Mouse (Mus musculus) macrophage (primary cell): ENCODE results near the gene Gpr135. TPM values are rescaled to one million over a fixed set of nuclear protein-coding genes. Genes with fewer than 3 reads are reported as not detected.

Source experiments
- H3K27ac ChIP-seq: fragments of 350-480 bp; formaldehyde crosslinking; 2 replicates; pipeline ENCODE4 v1.9.0; 2021
- H3K36me3 ChIP-seq: fragments of 350-480 bp; formaldehyde crosslinking; 2 replicates; pipeline ENCODE4 v1.9.0; 2021; ENCODE audit errors: inconsistent target
- H3K4me3 ChIP-seq: fragments of 350-480 bp; formaldehyde crosslinking; 2 replicates; pipeline ENCODE4 v1.9.0; 2021; ENCODE audit errors: inconsistent target
- H3K79me2 ChIP-seq: fragments of 350-480 bp; formaldehyde crosslinking; 2 replicates; pipeline ENCODE4 v1.9.0; 2021; ENCODE audit errors: inconsistent target
- WGBS: methylation state at CpG from one replicate; pipeline ENCODE4 v1.1.7; 2026; ENCODE audit warnings: inconsistent platforms; ENCODE audit not compliant: missing documents; 5-methylcytosine and 5-hydroxymethylcytosine counted together
- polyA plus RNA-seq: library from polyadenylated mRNA; stranded (reverse); fragments of 250-400 nt; gene quantifications from 3 replicates; pipeline ENCODE4 v1.2.4, GENCODE M21; 2018; ENCODE audit warnings: inconsistent platforms
- total RNA-seq, 78 experiments: library from RNA; depleted of rRNA; stranded (reverse); fragments of 250-400 nt; gene quantifications; 1 replicate in 9 of 78; 2 replicates in 24 of 78; 3 replicates in 43 of 78; 4 replicates in 2 of 78; pipeline ENCODE4 v1.2.4; 2018; ENCODE audit warnings: inconsistent platforms in 56 of 78

Gene Gpr135
- total RNA-seq (2018; cell fraction: chromatin; rRNA removed), result not detected
- not detected for total RNA-seq (2018; cell fraction: cytosol; rRNA removed)
- total RNA-seq (2018; cell fraction: nucleus; rRNA removed), result not detected
- not detected in 3 replicates for polyA plus RNA-seq

DNA sequence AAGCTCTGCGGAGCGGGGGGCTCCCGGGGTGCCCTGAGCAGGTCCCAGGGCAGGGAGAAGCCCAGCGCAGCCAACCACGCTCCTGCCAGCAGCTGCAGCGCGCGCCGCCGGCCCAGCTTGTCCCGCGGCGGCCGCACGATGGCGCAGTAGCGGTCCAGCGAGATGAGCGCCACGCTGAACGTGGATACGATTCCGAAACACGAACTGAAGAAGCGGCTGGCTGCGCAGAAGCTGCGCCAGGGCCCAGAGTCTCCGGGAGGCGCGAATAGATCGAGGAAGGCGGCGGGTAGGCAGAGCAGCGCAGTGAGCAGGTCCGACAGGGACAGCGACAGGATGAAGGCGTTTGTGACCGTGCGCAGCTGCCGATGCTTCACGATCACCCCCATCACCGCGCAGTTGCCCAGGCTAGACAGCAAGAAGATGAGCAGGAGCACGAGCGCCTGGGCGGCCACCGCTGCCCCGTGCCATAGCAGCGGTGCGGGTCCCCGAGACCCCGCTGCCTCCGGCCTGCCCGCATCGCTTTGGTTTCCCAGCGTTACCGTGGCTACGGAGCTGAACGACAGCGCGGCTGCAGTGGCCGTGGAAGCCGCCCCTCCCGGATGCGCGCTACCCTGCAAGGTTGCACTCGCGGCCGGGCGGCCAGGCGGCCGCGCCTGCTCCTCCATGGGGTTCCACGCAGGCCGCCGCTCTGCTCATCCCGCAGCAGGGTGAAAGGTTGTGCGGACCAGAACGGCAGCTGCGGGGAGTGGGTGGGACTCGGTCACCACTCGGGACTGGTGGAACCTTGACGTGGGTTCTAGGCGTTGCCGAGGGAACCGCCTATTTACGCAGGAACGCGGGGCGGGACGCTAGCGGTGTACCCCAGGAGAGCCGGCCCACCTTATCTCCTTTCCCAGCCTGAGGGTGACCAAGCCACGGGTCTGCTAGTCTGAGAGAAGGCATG lies at the start of gene Gpr135:
TSS of gene Gpr135 (minus strand) at position 799 of the 943 bp plus-strand sequence.
- H3K36me3 ChIP-seq, result no peaks in the 10 kb centered on the region
- no peak within 1 kb of the TSS for H3K27ac ChIP-seq
- 1% methylated on average over 78 of the region's 94 CpGs for WGBS
- H3K4me3 ChIP-seq, result peak within 1 kb of the TSS; percentile 7; the same call in 1 of the 2 replicates
- no peaks in the 10 kb centered on the region for H3K79me2 ChIP-seq

DNA sequence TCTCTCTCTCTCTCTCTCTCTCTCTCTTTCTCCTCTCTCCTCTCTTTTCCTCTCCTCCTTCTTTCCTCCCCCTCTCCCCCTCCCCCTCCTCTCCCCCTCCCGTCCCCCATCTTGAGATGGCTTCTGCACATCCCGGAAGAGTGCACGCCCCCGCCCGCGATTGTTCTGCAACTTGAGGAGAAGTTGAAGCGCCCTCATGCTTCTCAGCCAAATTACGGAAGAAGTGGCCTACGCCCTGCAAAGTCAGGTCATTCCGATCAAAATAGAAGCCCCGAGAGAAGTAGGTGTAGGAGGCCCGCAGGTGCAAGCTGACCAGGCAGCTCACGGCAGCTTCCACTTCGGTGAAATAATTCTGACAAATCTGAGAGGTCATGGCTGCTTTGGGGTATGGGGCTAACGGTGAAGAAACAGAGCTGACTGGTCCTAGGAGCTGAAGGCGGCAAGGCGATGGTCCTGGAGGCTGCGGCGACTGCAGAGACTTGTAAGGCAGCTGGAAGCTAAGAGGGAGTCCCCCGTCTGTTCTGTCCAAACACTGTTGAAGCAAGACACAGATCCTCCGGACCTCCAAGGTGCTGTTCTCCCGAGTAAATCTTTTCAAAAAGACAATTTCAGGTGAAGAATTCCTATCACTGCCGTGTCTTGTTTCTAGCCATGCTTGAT lies 44.9 kb upstream of the Gpr135 start:
- Histone ChIP-seq H3K27ac (no peak overlapping the region), H3K4me3 (no peak overlapping the region), H3K79me2 (no peaks in the 10 kb centered on the region), H3K36me3 (no peaks in the 10 kb centered on the region)
- 85% methylated on average over 17 of the region's 23 CpGs for WGBS

DNA sequence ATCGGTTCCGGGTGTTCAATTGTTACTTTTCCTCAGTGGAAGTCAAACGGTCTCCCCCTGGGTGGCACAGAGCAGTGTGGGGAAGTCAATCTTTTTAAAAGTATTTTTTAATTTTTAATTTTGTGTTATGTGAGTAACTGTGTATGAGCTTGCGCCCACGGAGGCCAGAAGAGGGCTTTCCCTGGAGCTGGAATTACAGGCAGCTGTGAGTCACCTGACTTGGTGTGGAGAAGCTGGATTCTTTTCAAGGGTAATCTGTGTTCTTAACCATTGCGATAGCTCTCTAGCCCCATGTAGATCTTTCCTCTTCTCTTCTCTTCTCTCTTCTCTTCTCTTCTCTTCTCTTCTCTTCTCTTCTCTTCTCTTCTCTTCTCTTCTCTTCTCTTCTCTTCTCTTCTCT lies 44.2 kb upstream of the Gpr135 start:
- H3K79me2 ChIP-seq, result no peaks in the 10 kb centered on the region

DNA sequence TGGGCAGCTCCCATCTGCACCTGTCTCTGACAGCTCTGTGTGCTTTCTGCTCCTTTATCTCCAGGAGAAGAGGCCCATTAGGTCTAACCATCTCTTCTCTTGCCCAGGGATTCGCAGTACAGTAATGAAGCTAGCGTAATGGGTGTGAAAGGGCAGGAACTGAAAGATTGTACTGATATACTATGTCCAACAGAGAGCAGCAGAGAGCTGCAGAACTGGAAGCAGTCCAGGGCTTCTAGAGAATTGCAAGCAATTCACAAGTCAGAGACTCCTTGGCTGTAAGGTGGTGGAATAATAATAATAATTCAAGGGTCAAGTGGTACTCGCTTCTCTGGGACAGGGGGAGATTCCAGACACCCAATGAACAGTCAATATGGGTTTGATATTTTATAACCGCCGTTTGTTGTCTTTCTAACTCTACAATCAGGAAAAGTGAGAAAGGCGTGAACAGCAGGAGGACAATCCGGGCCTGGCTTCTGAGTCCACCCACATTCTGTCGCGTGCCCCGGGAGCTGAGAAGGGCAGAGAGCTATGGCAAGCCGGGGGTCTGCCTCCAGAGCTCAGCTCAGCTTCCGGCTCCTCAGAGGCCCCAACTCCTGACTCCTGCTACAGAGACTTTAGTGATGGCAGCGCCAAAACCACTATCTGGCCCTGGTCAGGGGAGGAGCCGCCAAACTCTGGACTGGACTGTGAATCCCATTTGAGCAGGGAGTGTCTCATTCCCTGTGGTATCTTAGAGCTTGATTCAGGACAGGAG lies 33.8 kb upstream of the Gpr135 start:
- Histone ChIP-seq H3K36me3 (peaks cover 13% of the 10 kb centered on the region; the same call in 1 of the 2 replicates), H3K79me2 (no peaks in the 10 kb centered on the region), H3K4me3 (no peak overlapping the region), H3K27ac (no peak overlapping the region)
- 50% methylated on average over 14 of the region's 14 CpGs for WGBS

More for the DNA sequence above, 44.2 kb upstream of the Gpr135 start:
- WGBS, result 92% methylated on average over 6 of the region's 6 CpGs
- H3K36me3 ChIP-seq, result no peaks in the 10 kb centered on the region
- H3K27ac ChIP-seq, result no peak overlapping the region
- H3K4me3 ChIP-seq, result no peak overlapping the region

DNA sequence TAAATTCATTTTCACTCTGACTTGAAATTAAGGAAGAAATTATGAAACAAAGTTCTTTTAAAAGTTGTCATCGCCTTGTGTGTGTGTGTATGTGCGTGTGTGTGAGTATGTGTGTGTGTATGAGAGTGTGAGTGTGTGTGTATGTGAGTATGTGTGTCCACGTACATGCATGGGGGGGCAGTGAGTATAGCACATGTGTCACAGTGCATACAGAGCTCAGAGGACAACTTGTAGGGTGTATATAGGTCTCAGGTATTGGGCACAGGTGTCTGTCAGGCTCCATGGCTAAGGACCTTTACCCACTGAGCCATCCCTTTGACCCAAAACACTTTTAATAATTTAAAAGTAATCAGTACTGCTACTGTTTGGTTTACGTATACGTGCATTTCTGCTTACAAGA lies 33.1 kb upstream of the Gpr135 start:
- H3K36me3 ChIP-seq, result peaks cover 15% of the 10 kb centered on the region; the same call in 1 of the 2 replicates
- no peak overlapping the region for H3K27ac ChIP-seq
- WGBS, result 94% methylated on average over 5 of the region's 5 CpGs
- H3K79me2 ChIP-seq, result no peaks in the 10 kb centered on the region
- no peak overlapping the region for H3K4me3 ChIP-seq

DNA sequence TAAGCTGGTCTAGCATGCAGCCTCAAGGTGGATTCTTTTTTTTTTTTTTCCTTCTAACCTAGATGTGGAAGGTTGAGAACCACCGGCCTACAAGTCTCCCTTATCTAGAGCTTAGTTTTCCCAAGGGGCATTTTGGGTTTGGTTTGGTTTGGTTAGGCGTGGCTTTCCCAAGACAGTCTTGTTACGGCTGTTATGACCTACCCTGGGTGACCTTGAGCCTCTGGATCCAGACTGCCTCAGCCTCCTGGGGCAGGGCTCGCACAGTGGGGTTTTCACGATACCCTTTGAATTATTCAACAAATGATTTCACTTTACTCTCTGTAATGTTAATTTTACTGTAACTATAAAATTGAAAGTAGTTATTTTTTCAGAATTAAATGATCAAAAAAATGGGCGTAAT lies 31.9 kb upstream of the Gpr135 start:
- 96% methylated on average over 6 of the region's 6 CpGs for WGBS

DNA sequence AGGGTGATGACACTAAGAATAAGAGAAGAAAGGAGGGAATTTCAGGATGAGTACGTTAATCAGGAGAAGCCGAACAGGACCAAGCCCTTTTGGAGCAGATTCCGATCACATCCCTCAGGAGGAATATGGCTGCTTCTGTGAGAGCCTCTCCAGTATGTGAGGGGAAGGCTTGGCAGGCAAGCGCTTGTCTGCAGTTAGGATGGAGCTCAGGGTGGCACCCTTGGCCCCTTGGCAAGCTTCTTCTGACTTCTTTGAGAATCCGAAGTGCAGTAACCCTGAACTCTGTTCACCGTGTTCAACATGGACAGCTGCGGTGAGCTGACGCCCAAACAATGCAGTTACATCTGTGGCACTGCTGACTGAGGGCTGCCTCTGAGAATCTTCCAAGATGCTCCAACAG lies 26.0 kb upstream of the Gpr135 start:
- WGBS, result 97% methylated on average over 8 of the region's 8 CpGs
- no peaks in the 10 kb centered on the region for H3K79me2 ChIP-seq
- peaks cover 72% of the 10 kb centered on the region for H3K36me3 ChIP-seq
- H3K4me3 ChIP-seq, result no peak overlapping the region
- no peak overlapping the region for H3K27ac ChIP-seq

More for the DNA sequence above, 31.9 kb upstream of the Gpr135 start:
- Histone ChIP-seq H3K79me2 (no peaks in the 10 kb centered on the region), H3K36me3 (peaks cover 17% of the 10 kb centered on the region; the same call in 1 of the 2 replicates), H3K27ac (no peak overlapping the region), H3K4me3 (no peak overlapping the region)

DNA sequence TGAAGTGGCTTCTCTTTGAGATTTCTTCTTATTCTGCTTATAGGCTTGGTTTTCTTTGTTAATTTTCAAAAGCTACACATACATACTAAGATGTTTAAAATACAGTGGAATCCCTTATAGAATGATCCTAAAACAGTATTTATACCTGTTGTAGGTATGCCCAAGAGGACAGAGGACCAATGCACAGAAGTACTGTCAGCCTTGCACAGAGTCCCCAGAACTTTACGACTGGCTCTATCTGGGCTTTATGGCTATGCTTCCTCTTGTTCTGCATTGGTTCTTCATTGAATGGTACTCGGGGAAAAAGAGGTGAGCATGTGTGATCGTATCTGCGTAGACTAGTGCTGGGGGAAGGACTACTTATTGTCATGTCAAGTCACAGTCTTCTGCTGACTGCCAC lies 18.9 kb upstream of the Gpr135 start:
- peaks cover 12% of the 10 kb centered on the region; the same call in 1 of the 2 replicates for H3K79me2 ChIP-seq
- no peak overlapping the region for H3K4me3 ChIP-seq
- no peak overlapping the region for H3K27ac ChIP-seq
- 97% methylated on average over 4 of the region's 4 CpGs for WGBS
- peaks cover 46% of the 10 kb centered on the region for H3K36me3 ChIP-seq

DNA sequence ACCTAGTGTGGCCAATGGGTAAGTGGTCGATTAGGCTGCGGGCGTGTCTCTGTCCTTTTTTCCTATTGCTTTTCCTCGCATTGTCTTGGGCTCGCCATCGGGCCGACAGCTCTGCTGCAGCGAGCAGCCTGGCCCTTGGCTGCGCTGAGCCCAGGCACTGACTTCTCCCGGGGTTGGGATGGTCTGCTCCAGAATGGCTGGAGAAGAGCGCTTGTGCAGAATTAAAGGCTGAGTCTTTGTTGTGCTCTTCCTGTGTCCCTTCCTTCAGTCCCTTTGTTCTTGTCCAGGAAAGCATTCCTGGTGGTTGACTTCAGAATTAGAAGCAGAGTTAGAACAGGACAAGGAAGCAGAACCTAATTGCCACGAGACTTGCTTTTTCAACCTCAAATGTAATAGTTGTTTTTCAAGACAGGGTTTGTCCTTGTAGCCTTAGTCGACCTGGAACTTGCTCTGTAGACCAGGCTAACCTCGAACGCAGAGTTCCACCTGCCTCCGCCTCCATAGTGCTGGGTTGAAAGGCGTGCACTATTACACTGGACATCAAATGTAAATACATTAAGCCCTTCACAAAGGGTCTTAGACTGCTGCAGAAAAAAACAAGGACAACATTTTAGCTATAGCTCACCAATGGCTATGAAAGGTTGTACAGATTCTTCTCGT lies 15.4 kb upstream of the Gpr135 start:
- Histone ChIP-seq H3K36me3 (peaks cover 13% of the 10 kb centered on the region; the same call in 1 of the 2 replicates), H3K79me2 (peaks cover 12% of the 10 kb centered on the region; the same call in 1 of the 2 replicates), H3K27ac (peak overlapping the region; percentile 83), H3K4me3 (peak overlapping the region; percentile 73)
- 3% methylated on average over 18 of the region's 18 CpGs for WGBS

DNA sequence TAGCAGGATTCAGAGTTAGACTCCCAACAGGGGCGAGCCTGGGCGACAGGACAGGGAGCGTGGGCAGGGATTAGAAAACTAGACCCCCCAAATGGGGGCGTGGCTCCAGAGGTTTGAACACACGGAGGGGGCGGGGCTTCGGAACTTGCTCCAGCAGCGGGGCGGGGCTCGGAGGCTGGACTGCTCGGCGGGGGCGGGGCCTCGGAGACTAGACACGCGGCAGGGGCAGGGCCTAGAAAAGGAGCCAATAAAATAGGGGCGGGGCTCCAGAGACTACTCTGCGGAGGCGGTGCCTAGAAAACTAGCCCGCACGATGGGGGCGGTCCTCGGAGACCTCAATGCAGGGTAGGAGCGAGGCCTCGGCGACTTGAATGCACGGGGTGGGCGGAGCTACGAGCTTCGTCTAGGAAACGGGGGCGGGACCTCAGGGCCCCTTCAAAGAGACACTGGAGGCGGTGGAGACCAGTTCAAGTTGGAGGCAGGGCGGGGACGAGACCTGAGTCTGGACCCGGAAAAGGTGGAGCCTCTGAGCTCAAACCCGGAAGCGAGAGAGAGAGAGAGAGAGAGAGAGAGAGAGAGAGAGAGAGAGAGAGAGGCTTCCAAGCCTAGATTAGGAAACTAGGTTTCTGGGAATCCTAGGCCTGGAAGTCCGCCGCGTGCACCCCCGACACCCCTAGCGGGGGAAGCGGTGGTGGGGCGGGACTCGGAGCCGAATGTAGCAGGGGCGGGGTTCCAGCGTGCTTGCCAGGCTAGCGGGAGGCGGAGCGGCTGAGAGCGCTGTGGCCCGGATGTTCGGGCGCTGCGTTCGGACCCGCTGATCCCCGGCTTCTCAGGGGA lies 14.6 kb upstream of the Gpr135 start, which contains the start of the genes L3hypdh and Jkamp:
TSS of gene L3hypdh (minus strand) at position 111 of the 837 bp plus-strand sequence.
TSS of gene Jkamp (plus strand) at position 261 of the 837 bp plus-strand sequence.
- WGBS, result under 1% methylated on average over 56 of the region's 60 CpGs
- peak within 1 kb of the TSS; percentile 73 for H3K4me3 ChIP-seq
- H3K36me3 ChIP-seq, result peaks cover 6% of the 10 kb centered on the region; the same call in 1 of the 2 replicates
- H3K27ac ChIP-seq, result peak within 1 kb of the TSS; percentile 83
- H3K79me2 ChIP-seq, result peaks cover 12% of the 10 kb centered on the region; the same call in 1 of the 2 replicates

DNA sequence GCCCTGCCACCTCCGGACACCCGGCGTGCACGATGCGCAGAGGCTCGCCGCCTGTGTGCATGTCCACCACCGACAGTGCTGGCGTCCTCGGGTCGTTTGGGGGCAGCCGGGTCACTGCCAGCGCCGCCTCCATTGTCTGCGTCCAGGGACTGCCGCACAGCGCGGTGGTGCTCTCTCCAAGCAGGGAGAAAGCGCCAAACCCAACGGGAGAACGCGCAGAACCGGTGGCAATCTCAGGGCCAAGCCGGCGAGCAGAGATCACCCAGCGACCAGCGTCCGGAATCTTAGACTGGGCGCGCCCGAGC lies 14.1 kb upstream of the Gpr135 start:
- H3K27ac ChIP-seq, result no peak overlapping the region
- H3K36me3 ChIP-seq, result peaks cover under 1% of the 10 kb centered on the region; the same call in 1 of the 2 replicates
- H3K4me3 ChIP-seq, result peak overlapping the region; percentile 73
- WGBS, result under 1% methylated on average over 31 of the region's 31 CpGs
- H3K79me2 ChIP-seq, result peaks cover 12% of the 10 kb centered on the region; the same call in 1 of the 2 replicates

DNA sequence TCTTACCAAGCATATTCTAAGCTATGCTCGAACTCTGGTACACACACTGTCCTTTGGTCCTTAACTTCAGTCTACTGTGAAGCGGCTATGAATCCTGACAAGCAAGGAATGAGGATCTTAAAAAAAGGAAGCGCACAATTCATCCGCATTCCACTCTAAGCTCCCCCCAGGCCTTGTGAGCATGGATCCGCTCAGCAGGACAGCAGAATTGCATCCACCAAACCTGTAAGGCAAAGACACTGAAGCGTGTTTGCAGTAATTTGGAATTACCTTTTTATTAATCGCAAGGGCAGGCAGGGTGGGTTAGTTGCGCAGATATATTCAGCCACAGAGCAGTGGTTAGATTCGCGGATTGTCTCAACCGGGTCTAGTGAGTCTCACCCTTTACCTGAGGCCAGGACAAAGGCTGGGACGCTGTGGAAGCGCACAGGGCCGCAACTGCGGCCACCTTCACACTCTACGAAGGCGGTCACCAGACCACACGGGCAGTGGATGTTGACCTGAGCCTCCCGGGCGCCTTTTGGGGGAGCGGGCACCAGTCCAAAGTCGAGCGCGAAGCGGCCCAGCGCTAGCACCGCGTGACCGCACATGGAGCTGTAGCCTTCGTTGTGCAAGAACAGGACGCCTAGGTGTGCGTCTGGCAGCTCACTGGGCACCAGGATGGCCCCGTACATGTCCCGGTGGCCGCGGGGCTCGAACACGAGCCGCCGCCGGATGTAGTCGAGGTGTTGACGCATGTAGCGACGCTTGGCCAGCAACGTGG lies 13.5 kb upstream of the Gpr135 start:
- H3K4me3 ChIP-seq, result no peak overlapping the region
- peaks cover 12% of the 10 kb centered on the region; the same call in 1 of the 2 replicates for H3K79me2 ChIP-seq
- no peak overlapping the region for H3K27ac ChIP-seq
- 23% methylated on average over 46 of the region's 46 CpGs for WGBS
- no peaks in the 10 kb centered on the region for H3K36me3 ChIP-seq
